Mouse (Mus musculus): ENCODE measurements at regions not wholly inside any gene's neighbourhood (a gene's known extent, or its start where the extent isn't known, plus 50 kb on each side); places are given as distances from the start of the nearest gene placed in this dataset.

DNA sequence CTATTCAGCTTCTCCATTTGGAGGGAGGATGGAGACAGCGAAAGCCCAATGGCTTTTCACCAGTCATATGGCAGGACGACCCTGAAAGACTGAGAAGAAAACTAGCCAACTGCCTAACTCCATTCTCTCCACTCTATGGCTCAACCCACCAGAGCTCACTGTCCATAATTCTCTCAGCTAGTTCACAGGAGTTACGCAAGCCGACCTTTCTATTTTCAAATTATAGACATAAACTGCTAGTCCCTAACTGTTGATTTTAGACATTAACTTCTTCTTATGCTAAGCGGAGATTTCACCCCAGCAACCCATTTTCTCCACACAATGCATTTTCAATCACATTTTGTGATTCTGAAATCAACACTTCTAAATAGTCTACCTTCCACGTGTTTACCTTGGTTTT lies 281.8 kb upstream of the Tank start:
- TF ChIP-seq CTCF (IDR thresholded peaks at IDR 0.05) (no peak), EP300 (IDR thresholded peaks at IDR 0.05; ENCODE audit: insufficient read depth, low read depth, low read length) (no peak)

Data from heart, adult 2 months (tissue).